Mouse (Mus musculus) spleen, postnatal 36 days (tissue): ENCODE results near the gene Sestd1.

Experiments
- DNase-seq, 2 experiments: peaks; one replicate each; pipeline ENCODE4 v3.0.0; 2022; ENCODE audit warnings: low spot score in 2 of 2, mixed read lengths in 1 of 2

Sestd1 gene

GRCm38 (mm10) chr2:77280512-77281409, at the start of gene Sestd1:
Sestd1 (minus strand) TSS chr2:77280592.
- DNase-seq: peak; percentile 12 to 19

- no peak for DNase-seq
Observed at GRCm38 (mm10) chr2:77327246-77327645, 46.9 kb upstream of the Sestd1 start.

- DNase-seq: no peak
Observed at GRCm38 (mm10) chr2:77323739-77324138, 43.3 kb upstream of the Sestd1 start.

DNA sequence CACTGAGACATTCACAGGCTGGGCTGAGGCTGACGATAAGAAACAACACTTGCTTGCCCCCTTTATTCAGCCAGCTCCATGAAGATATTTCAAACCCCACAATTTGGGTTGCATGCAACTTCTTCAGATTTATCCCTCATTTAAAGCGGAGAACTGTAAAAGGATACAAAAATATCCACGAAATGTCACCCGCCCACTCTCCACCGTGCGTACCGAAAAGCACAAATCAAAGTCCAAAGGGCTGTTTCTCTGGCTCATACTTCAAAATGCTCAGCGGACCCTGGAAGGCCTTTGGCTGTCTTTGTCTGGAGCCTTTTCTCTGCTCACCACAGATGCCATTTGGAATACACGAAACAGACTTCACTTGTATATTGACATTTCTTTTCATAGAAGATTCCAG, 42.8 kb upstream of the Sestd1 start:
- no peak for DNase-seq

DNA sequence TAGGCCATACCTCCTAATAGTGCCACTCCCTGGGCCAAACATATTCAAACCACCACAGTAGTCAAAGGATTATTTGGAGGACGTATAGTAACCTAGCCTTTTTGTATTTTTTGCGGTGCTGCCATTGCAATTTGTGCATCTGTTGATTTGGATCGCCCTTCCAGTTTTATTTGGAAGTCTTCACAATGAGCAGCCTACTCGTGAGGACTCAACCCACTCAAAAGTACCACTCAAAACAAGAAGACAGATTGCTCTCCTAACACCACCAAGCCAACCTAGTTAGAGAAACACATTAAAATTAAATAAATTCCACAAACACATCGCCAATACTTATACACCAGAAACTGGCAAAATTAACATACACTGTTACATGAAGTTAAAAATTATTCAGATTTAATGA, 38.8 kb upstream of the Sestd1 start:
- DNase-seq: no peak

GRCm38 (mm10) chr2:77316961-77317360, 36.6 kb upstream of the Sestd1 start:
- DNase-seq: no peak

- DNase-seq: no peak
Observed at GRCm38 (mm10) chr2:77313846-77314245, 33.5 kb upstream of the Sestd1 start.

DNA sequence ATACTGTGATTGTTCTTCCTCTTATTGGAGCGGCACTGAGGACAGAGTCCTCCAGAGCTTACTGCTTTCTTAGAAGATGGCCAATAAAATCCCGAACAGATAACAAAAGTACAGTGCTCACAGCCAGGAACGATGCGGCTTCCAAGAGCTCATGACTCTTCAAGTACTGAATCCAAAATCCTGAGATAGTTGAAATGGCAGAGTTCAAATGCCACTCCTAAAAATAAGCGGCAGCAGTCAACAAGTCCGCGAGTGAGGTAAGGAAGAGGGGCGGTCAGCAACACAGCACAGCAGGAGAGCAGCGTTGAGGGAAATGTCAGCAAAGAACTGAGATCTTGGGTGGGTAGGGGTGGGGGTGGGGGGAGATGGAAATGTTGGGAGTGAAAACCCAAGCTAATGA, 32.2 kb upstream of the Sestd1 start:
- no peak for DNase-seq

GRCm38 (mm10) chr2:77309313-77309712, 28.9 kb upstream of the Sestd1 start:
- peak in 1 of 2 experiments; percentile 1 for DNase-seq

DNA sequence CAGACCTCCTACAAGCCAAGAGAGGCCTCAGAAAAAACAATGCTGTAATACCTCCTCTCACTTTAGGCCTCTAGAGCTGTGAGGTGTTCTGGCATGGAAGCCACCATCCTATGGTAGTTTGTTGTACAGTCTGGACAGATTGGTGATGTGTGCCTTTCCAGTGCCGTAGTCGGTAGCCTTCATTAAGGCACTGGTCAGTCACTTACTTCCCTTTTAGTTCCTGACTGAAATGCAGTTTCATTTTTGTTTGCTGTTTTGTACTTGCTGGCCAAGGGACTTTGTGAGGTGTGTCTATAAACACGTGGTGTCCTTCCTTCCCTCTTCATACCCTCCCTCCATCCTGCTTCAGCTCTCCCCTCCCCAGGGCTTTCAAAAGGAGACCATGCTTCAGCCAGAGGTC, 24.1 kb upstream of the Sestd1 start:
- DNase-seq: no peak

GRCm38 (mm10) chr2:77303716-77304115, 23.3 kb upstream of the Sestd1 start:
- DNase-seq: no peak

GRCm38 (mm10) chr2:77302655-77303348, 22.4 kb upstream of the Sestd1 start:
- no peak for DNase-seq

DNA sequence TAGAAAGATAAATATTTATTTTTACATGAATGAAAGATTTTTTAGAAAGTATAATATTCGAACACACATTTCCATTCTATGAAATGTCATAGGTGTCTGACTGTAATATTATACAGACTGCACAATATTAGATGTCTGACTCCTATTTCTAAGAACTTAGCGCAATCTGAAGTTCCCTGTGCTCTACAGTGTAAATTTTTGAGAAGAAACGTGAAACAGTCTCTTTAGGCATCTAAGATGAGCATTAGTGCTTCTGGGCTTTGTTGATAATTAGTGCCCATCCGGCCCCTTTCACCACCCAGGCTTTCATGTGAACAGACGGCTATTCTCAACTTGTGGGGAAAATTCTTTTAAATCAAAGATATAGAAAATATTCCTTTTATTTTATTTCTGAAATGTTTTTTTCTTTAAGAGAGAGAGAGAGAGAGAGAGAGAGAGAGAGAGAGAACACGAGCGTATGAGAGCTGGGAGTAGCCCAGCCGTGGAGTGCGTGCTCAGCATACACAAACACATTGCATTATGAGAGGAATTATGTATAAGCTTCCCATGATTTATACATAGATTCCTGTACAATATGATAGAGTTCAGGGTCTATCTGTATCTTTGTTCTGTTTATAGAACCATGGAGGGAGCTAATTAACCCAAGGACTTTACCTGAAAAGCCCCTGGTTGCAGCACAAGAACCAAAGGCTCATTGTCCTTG, 21.4 kb upstream of the Sestd1 start:
- DNase-seq: no peak

DNA sequence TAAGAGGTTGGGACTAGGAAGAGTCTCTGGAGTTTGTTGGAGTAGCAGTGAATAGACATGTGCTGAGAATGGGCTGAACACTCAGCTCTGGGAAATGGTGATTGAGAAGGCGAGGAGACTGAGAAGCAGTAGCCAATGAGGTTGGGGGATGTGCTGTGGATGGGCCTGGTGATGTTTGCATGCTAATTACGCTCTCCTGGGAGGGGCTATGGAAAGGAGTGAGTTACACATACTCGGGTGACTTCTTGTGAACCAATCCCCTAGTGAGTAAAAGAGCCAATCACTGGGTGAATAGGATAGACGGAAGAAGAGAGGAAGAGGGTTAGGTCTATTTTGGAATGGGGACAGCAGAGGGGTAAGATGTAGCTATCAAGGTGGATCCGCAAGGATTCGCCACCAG, 9.3 kb upstream of the Sestd1 start:
- no peak for DNase-seq

DNA sequence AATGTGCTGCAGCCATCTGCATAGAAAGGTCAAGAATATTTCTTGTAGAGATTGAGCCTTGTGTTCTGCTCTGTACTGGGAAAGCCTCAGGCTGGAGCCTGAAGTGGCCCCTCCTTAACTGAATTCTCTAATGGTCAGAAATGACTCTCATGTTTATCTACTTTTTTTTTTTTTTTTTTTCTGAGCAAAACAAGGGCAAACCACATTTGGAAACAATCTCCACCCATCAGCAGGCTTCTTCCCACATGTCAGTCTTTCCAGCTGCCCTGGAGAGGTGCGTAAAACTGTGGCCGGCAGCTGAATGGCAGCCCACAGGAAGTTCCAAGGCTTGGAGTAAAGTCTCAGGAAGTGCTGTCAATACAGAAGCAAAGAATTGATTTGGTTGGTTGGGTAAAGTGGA, 6.4 kb upstream of the Sestd1 start:
- DNase-seq: no peak

- no peak for DNase-seq
Observed at GRCm38 (mm10) chr2:77284281-77284899, 4.0 kb upstream of the Sestd1 start.

DNA sequence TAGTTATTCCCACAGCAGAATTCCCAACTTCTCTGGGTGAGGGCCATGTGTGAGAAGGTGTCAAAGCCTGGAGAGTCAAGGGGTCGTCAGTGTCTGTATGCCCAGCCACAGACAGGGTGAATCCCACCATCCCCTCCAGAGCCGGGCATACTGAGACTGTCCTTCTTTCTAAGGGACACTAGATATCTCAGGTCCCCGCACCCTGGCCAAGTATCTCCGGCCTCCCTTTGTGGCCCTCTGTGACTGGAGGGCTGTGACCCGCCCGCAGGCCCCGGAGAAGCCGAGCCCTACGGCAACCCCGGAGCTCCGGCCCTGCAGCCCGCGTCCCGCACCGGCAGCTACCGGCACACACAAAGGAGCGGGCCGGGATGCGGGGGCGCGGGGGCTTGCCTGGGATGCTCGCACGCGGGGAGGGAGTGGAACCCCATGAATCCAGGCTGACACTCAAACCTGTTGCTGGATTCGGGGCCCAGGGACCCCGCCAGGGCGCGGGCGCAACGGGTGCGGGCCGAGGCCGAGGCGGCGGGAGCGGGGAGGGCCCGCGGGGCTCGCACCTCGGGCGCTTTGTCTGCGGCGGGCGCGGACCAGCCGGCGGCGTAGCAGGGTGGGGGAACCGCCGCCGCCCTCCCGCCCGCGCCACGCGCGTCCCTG, 406 bp downstream of the Sestd1 start:
- no peak for DNase-seq

DNA sequence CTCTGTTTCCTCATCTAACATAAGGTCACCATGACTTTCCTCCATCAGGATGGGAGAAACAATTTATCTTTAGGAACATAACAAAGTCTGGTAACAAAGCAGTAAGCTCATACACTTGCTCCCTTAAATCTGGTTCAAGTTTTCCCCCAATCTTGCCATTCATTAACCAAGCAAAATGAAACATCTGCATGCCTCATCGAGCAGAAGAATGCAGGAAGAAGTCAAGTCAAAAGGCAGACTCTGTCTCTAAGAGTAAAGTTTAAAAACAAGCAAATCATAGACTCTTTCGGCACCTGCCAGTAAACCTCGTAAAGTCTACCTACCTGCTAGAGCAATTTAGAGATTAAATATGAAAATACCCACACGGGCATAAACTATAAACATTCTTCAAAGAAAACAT, 3.1 kb downstream of the Sestd1 start:
- DNase-seq: no peak

DNA sequence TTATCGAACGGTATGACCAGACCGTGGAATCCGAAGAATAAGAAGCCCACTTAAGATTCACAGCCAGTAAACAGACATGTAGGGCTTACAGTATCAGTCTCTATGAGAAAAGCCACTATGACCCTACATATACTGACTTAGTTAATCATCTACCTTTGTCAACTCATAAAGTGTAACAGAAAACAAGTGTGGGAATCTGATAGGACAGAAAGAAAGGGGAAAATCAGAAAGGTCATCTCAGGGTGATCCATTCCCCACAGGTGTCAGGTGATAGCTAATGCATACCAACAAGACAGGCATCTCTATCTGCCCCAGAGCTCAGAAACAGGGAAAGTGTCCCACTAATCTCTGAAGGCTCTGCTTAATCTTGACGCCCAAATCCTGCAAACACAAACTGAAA, 4.5 kb downstream of the Sestd1 start:
- DNase-seq: no peak

DNA sequence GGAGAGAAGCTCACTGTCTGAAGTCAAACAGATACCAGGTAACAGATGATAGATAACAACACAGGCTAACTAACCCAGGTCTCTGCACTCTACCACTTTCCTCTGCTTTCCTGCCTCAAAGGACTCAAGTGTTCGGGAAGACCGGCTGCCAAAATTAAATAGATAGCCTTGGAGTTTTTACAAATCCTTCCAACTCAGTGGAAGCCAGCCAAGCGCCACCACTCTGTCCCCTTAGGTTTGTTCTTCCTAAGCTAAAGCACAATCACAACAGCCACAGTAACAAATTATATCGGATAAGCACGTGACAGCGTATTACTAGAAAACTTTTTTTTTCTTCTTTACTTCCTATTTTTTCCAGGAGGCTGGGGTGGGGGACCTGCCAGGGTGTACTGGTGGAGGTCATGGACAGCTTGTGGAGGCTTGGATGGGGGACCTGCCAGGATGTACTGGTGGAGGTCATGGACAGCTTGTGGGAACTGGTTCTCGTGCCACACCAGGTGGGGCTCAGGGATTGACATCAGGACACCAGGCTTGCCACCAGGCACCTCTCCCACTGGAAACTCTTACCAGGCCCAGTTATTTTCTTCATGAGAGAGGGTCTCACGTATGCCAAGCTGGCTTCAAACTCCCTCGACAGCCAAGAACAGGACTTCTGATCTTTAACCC, 5.3 kb downstream of the Sestd1 start:
- no peak for DNase-seq

DNA sequence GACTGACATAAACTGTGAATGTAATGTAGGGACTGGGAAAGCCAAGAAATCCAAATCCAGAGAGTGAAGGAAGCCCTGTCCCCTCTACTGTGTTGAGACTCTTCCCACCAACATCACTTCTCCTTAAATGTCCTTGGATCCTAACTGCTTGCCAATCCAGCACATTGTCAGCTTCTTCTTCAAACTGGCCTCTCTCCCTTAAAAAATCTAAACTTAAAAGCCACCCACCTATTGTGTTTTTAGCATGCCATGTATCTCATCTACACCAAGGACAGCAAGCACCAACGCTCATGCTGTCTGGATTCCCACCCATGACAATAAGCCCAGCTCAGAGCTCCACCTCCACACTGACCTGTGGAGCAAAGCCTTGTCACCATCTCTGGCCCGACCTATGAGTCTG, 7.4 kb downstream of the Sestd1 start:
- no peak for DNase-seq
